Mouse (Mus musculus): Measurements from ENCODE around the gene Pign. TPM values are rescaled to one million over a fixed set of nuclear protein-coding genes. Genes with fewer than 3 reads are reported as not detected.

Pign gene
- polyA plus RNA-seq, 1 experiment from 2014 or later: 16.2 TPM

- H3K27me3 ChIP-seq (ENCODE audit: control insufficient read depth, insufficient read depth, low read depth, low read length): no peaks in the 10 kb centered on the region
- H3K9me3 ChIP-seq (ENCODE audit: control insufficient read depth, low read length): no peaks in the 10 kb centered on the region
- no peak overlapping the region for H3K9ac ChIP-seq (ENCODE audit: low read length)
- no peak overlapping the region for H3K4me2 ChIP-seq (ENCODE audit: low read depth, low read length)
- no peak overlapping the region for H3K27ac ChIP-seq (ENCODE audit: low read length)
- no peak overlapping the region for H3K4me3 ChIP-seq (ENCODE audit: low read length)
- H3K36me3 ChIP-seq (ENCODE audit: control insufficient read depth, insufficient read depth, low read length): no peaks in the 10 kb centered on the region
- ATAC-seq (ENCODE audit: low read depth): no peak; the same call in 1 of the 2 replicates
- peaks cover 8% of the 10 kb centered on the region; the same call in 1 of the 2 replicates for H3K4me1 ChIP-seq (replicated peaks; ENCODE audit: control insufficient read depth, insufficient read depth, low read length)
Measured at GRCm38 (mm10) chr1:105669700-105670099, 6.2 kb upstream of the Pign start.

GRCm38 (mm10) chr1:105663962-105664812, 710 bp upstream of the Pign start:
- peak overlapping the region; percentile 88 for H3K9ac ChIP-seq (ENCODE audit: low read length)
- peak; percentile 19; the same call in 1 of the 2 replicates for ATAC-seq (ENCODE audit: low read depth)
- H3K27ac ChIP-seq (ENCODE audit: low read length): peak overlapping the region; percentile 69
- H3K4me2 ChIP-seq (ENCODE audit: low read depth, low read length): peak overlapping the region; percentile 81
- no peaks in the 10 kb centered on the region for H3K27me3 ChIP-seq (ENCODE audit: control insufficient read depth, insufficient read depth, low read depth, low read length)
- H3K36me3 ChIP-seq (ENCODE audit: control insufficient read depth, insufficient read depth, low read length): no peaks in the 10 kb centered on the region
- peaks cover 8% of the 10 kb centered on the region; the same call in 1 of the 2 replicates for H3K4me1 ChIP-seq (replicated peaks; ENCODE audit: control insufficient read depth, insufficient read depth, low read length)
- no peaks in the 10 kb centered on the region for H3K9me3 ChIP-seq (ENCODE audit: control insufficient read depth, low read length)
- under 1% methylated on average over 65 of the region's 68 CpGs for WGBS
- H3K4me3 ChIP-seq (ENCODE audit: low read length): peak overlapping the region; percentile 85

GRCm38 (mm10) chr1:105662820-105663170, 682 bp downstream of the Pign start:
- Histone ChIP-seq H3K4me2 (ENCODE audit: low read depth, low read length) (peak overlapping the region; percentile 79), H3K4me1 (replicated peaks; ENCODE audit: control insufficient read depth, insufficient read depth, low read length) (peaks cover 8% of the 10 kb centered on the region; the same call in 1 of the 2 replicates), H3K27me3 (ENCODE audit: control insufficient read depth, insufficient read depth, low read depth, low read length) (no peaks in the 10 kb centered on the region), H3K9ac (ENCODE audit: low read length) (peak overlapping the region; percentile 83), H3K9me3 (ENCODE audit: control insufficient read depth, low read length) (no peaks in the 10 kb centered on the region), H3K27ac (ENCODE audit: low read length) (peak overlapping the region; percentile 87), H3K36me3 (ENCODE audit: control insufficient read depth, insufficient read depth, low read length) (no peaks in the 10 kb centered on the region), H3K4me3 (ENCODE audit: low read length) (peak overlapping the region; percentile 85)
- WGBS: 6% methylated on average over 6 of the region's 6 CpGs
- ATAC-seq (ENCODE audit: low read depth): no peak

GRCm38 (mm10) chr1:105660015-105660414, 3.5 kb downstream of the Pign start:
- H3K4me3 ChIP-seq (ENCODE audit: low read length): no peak overlapping the region
- no peaks in the 10 kb centered on the region for H3K9me3 ChIP-seq (ENCODE audit: control insufficient read depth, low read length)
- no peaks in the 10 kb centered on the region for H3K4me1 ChIP-seq (replicated peaks; ENCODE audit: control insufficient read depth, insufficient read depth, low read length)
- no peak overlapping the region for H3K9ac ChIP-seq (ENCODE audit: low read length)
- no peak for ATAC-seq (ENCODE audit: low read depth)
- 14% methylated on average over 3 of the region's 3 CpGs for WGBS
- no peak overlapping the region for H3K4me2 ChIP-seq (ENCODE audit: low read depth, low read length)
- H3K27me3 ChIP-seq (ENCODE audit: control insufficient read depth, insufficient read depth, low read depth, low read length): no peaks in the 10 kb centered on the region
- H3K36me3 ChIP-seq (ENCODE audit: control insufficient read depth, insufficient read depth, low read length): no peaks in the 10 kb centered on the region; the same call in 1 of the 2 replicates
- H3K27ac ChIP-seq (ENCODE audit: low read length): no peak overlapping the region

- Histone ChIP-seq H3K4me3 (ENCODE audit: low read length) (no peak overlapping the region), H3K4me1 (replicated peaks; ENCODE audit: control insufficient read depth, insufficient read depth, low read length) (no peaks in the 10 kb centered on the region), H3K9ac (ENCODE audit: low read length) (no peak overlapping the region), H3K27me3 (ENCODE audit: control insufficient read depth, insufficient read depth, low read depth, low read length) (no peaks in the 10 kb centered on the region), H3K27ac (ENCODE audit: low read length) (no peak overlapping the region), H3K36me3 (ENCODE audit: control insufficient read depth, insufficient read depth, low read length) (peaks cover 6% of the 10 kb centered on the region; the same call in 1 of the 2 replicates), H3K4me2 (ENCODE audit: low read depth, low read length) (no peak overlapping the region), H3K9me3 (ENCODE audit: control insufficient read depth, low read length) (no peaks in the 10 kb centered on the region)
- no peak for ATAC-seq (ENCODE audit: low read depth)
- 92% methylated on average over 1 of the region's 1 CpGs for WGBS
Measured at GRCm38 (mm10) chr1:105653981-105654380, 9.5 kb downstream of the Pign start.

GRCm38 (mm10) chr1:105650650-105651049, 12.8 kb downstream of the Pign start:
- Histone ChIP-seq H3K9ac (ENCODE audit: low read length) (no peak overlapping the region), H3K9me3 (ENCODE audit: control insufficient read depth, low read length) (no peaks in the 10 kb centered on the region), H3K27me3 (ENCODE audit: control insufficient read depth, insufficient read depth, low read depth, low read length) (no peaks in the 10 kb centered on the region), H3K4me1 (replicated peaks; ENCODE audit: control insufficient read depth, insufficient read depth, low read length) (no peaks in the 10 kb centered on the region), H3K4me2 (ENCODE audit: low read depth, low read length) (no peak overlapping the region), H3K4me3 (ENCODE audit: low read length) (no peak overlapping the region), H3K36me3 (ENCODE audit: control insufficient read depth, insufficient read depth, low read length) (peaks cover 10% of the 10 kb centered on the region; the same call in 1 of the 2 replicates), H3K27ac (ENCODE audit: low read length) (no peak overlapping the region)
- WGBS: 84% methylated on average over 1 of the region's 1 CpGs
- no peak for ATAC-seq (ENCODE audit: low read depth)

GRCm38 (mm10) chr1:105644093-105644492, 19.4 kb downstream of the Pign start:
- Histone ChIP-seq H3K4me2 (ENCODE audit: low read depth, low read length) (no peak overlapping the region), H3K9ac (ENCODE audit: low read length) (no peak overlapping the region), H3K9me3 (ENCODE audit: control insufficient read depth, low read length) (no peaks in the 10 kb centered on the region), H3K4me1 (replicated peaks; ENCODE audit: control insufficient read depth, insufficient read depth, low read length) (no peaks in the 10 kb centered on the region), H3K36me3 (ENCODE audit: control insufficient read depth, insufficient read depth, low read length) (peaks cover 4% of the 10 kb centered on the region; the same call in 1 of the 2 replicates), H3K27ac (ENCODE audit: low read length) (no peak overlapping the region), H3K4me3 (ENCODE audit: low read length) (no peak overlapping the region), H3K27me3 (ENCODE audit: control insufficient read depth, insufficient read depth, low read depth, low read length) (no peaks in the 10 kb centered on the region)
- ATAC-seq (ENCODE audit: low read depth): no peak
- WGBS: 71% methylated on average over 3 of the region's 3 CpGs

GRCm38 (mm10) chr1:105630481-105630880, 33.0 kb downstream of the Pign start:
- no peak overlapping the region for H3K27ac ChIP-seq (ENCODE audit: low read length)
- no peak for ATAC-seq (ENCODE audit: low read depth)
- no peak overlapping the region for H3K9ac ChIP-seq (ENCODE audit: low read length)
- 23% methylated on average over 3 of the region's 3 CpGs for WGBS
- no peaks in the 10 kb centered on the region for H3K9me3 ChIP-seq (ENCODE audit: control insufficient read depth, low read length)
- no peak overlapping the region for H3K4me3 ChIP-seq (ENCODE audit: low read length)
- no peaks in the 10 kb centered on the region for H3K36me3 ChIP-seq (ENCODE audit: control insufficient read depth, insufficient read depth, low read length)
- H3K27me3 ChIP-seq (ENCODE audit: control insufficient read depth, insufficient read depth, low read depth, low read length): no peaks in the 10 kb centered on the region
- H3K4me2 ChIP-seq (ENCODE audit: low read depth, low read length): no peak overlapping the region
- no peaks in the 10 kb centered on the region for H3K4me1 ChIP-seq (replicated peaks; ENCODE audit: control insufficient read depth, insufficient read depth, low read length)

GRCm38 (mm10) chr1:105589673-105590072, 73.8 kb downstream of the Pign start:
- Histone ChIP-seq H3K4me2 (ENCODE audit: low read depth, low read length) (no peak overlapping the region), H3K4me3 (ENCODE audit: low read length) (no peak overlapping the region), H3K27me3 (ENCODE audit: control insufficient read depth, insufficient read depth, low read depth, low read length) (no peaks in the 10 kb centered on the region), H3K9me3 (ENCODE audit: control insufficient read depth, low read length) (no peaks in the 10 kb centered on the region), H3K9ac (ENCODE audit: low read length) (no peak overlapping the region), H3K27ac (ENCODE audit: low read length) (no peak overlapping the region), H3K4me1 (replicated peaks; ENCODE audit: control insufficient read depth, insufficient read depth, low read length) (no peaks in the 10 kb centered on the region), H3K36me3 (ENCODE audit: control insufficient read depth, insufficient read depth, low read length) (no peaks in the 10 kb centered on the region)
- 71% methylated on average over 2 of the region's 2 CpGs for whole genome bisulfite sequencing
- no peak for ATAC-seq (ENCODE audit: low read depth)

Data from lung, embryonic 16.5 days (tissue).